Mouse (Mus musculus) liver, embryonic 16.5 days (tissue): ENCODE measurements around the gene Anxa4. TPM values are rescaled to one million over a fixed set of nuclear protein-coding genes. Genes with fewer than 3 reads are reported as not detected.

Experiments used
- ATAC-seq: fragments of 200-750 bp; cut with Nextera tagmentation; 2 replicates; pipeline ENCODE4 v1.8.0; 2017; ENCODE audit warnings: low read depth, mild to moderate bottlenecking, moderate number of reproducible peaks, moderate library complexity
- H3K27ac ChIP-seq: fragments of 300-500 bp; sonication (generic); 2 replicates; pipeline ENCODE4 v1.5.1; 2014; ENCODE audit warnings: mild to moderate bottlenecking, low read length
- H3K27me3 ChIP-seq: fragments of 300-500 bp; sonication (generic); 2 replicates; pipeline ENCODE4 v1.6.1; 2014; ENCODE audit warnings: low read depth, low read length, mixed read lengths; ENCODE audit not compliant: control insufficient read depth, insufficient read depth
- H3K36me3 ChIP-seq: fragments of 300-500 bp; sonication (generic); 2 replicates; pipeline ENCODE4 v1.6.1; 2014; ENCODE audit warnings: mild to moderate bottlenecking; ENCODE audit not compliant: control insufficient read depth, insufficient read depth
- H3K4me1 ChIP-seq: fragments of 300-500 bp; sonication (generic); 2 replicates; pipeline ENCODE4 v1.6.1; 2014; ENCODE audit warnings: low read depth, low read length, mixed read lengths; ENCODE audit not compliant: control insufficient read depth
- H3K4me2 ChIP-seq: fragments of 300-500 bp; sonication (generic); 2 replicates; pipeline ENCODE4 v1.6.1; 2014; ENCODE audit warnings: low read depth, low read length, mixed read lengths
- H3K4me3 ChIP-seq: fragments of 300-500 bp; sonication (generic); 2 replicates; pipeline ENCODE4 v1.5.1; 2014; ENCODE audit warnings: low read depth, mild to moderate bottlenecking, low read length
- H3K9ac ChIP-seq: fragments of 300-500 bp; sonication (generic); 2 replicates; pipeline ENCODE4 v1.6.1; 2014; ENCODE audit warnings: low read depth, low read length
- H3K9me3 ChIP-seq: fragments of 300-500 bp; sonication (generic); replicated peaks from 2 replicates; pipeline ENCODE4 v1.6.1; 2016; ENCODE audit warnings: low read length; ENCODE audit not compliant: control insufficient read depth
- WGBS: fragments of 180-500 bp; shearing (Covaris S2); extraction: QIAGEN DNeasy Blood & Tissue Kit; methylation state at CpG from one replicate; pipeline ENCODE4 v1.1.7; 2014; ENCODE audit not compliant: insufficient replicate concordance; 5-methylcytosine and 5-hydroxymethylcytosine counted together
- polyA plus RNA-seq: library from polyadenylated mRNA; unstranded; fragments of >200 nt; fragmentation: Nextera tagmentation; extraction: Ambion mirVana; gene quantifications from 2 replicates; pipeline ENCODE4 v1.2.1, GENCODE M21; 2015

The Anxa4 gene
- polyA plus RNA-seq, 1 experiment from 2014 or later: 45.5 TPM

DNA sequence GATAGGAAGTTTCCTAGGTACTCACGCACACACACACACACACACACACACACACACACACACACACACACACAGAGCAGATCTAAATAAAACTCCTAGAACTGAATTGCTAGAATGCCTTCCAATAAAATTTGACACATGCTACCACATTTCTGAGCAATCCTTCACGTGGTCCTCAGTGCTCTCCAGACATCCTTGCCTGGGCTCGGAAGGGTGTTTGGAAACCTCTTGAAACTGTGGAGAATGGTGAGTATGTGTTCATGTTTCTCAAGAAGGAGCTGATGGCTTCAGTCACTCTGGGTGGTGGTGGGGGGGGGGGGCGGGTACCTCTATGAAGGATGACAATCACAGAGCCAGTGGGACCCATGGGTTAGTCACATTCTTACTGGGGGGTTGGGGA lies 5.1 kb downstream of the Anxa4 start:
- no peak overlapping the region for H3K27ac ChIP-seq
- no peak overlapping the region for H3K4me2 ChIP-seq
- H3K9me3 ChIP-seq: no peaks in the 10 kb centered on the region
- WGBS: 68% methylated on average over 4 of the region's 4 CpGs
- ATAC-seq: no peak
- H3K9ac ChIP-seq: no peak overlapping the region
- H3K27me3 ChIP-seq: peaks cover 10% of the 10 kb centered on the region
- no peak overlapping the region for H3K4me3 ChIP-seq
- H3K4me1 ChIP-seq: peaks cover 4% of the 10 kb centered on the region; the same call in 1 of the 2 replicates
- H3K36me3 ChIP-seq: no peaks in the 10 kb centered on the region

DNA sequence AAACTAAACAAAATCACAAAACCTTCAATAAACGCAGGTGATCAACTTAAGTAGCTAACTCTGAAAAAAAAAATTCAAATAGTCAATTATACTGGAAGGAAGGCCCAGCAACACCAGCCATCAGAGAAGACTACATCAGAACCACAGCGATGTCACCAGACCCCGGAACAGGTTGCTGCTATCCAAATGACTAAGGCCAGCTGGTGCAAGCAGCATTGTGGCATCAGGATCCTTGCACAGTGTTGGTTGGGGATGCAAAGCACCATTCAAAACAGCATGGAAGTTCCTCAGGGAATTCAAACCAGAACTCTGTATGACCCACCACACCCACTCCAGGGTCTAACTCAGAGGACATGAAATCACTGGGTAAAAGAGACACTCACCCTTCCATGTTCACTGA lies 6.8 kb downstream of the Anxa4 start:
- 78% methylated on average over 3 of the region's 3 CpGs for WGBS
- Histone ChIP-seq H3K4me1 (peaks cover under 1% of the 10 kb centered on the region; the same call in 1 of the 2 replicates), H3K4me3 (no peak overlapping the region), H3K4me2 (no peak overlapping the region), H3K36me3 (no peaks in the 10 kb centered on the region), H3K9ac (no peak overlapping the region), H3K27me3 (peaks cover 1% of the 10 kb centered on the region; the same call in 1 of the 2 replicates), H3K9me3 (no peaks in the 10 kb centered on the region), H3K27ac (no peak overlapping the region)
- ATAC-seq: no peak

DNA sequence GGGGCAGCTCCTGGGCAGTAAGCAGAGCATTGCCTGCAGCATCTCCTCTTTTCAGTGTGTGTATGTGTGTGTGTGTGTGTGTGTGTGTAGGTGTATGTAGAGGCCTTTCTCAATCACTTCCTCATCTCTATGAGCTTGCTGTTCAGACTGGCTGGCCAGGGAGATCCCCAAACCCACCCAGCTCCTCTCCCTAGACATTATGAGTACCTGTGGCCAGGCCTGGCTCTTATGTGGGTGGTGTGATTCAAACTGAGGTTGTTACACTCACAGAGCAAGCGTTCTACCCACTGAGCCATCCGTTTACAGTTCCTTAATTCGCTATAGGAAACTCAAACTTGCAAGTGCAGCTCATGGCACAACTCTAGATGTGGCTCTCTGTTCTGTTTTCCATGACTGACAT lies 8.6 kb downstream of the Anxa4 start:
- no peak for ATAC-seq
- H3K4me1 ChIP-seq: peaks cover 2% of the 10 kb centered on the region; the same call in 1 of the 2 replicates
- WGBS: 62% methylated on average over 3 of the region's 3 CpGs
- H3K27me3 ChIP-seq: no peaks in the 10 kb centered on the region
- no peak overlapping the region for H3K4me3 ChIP-seq
- no peak overlapping the region for H3K4me2 ChIP-seq
- H3K36me3 ChIP-seq: no peaks in the 10 kb centered on the region
- H3K27ac ChIP-seq: no peak overlapping the region
- H3K9ac ChIP-seq: no peak overlapping the region
- no peaks in the 10 kb centered on the region for H3K9me3 ChIP-seq

DNA sequence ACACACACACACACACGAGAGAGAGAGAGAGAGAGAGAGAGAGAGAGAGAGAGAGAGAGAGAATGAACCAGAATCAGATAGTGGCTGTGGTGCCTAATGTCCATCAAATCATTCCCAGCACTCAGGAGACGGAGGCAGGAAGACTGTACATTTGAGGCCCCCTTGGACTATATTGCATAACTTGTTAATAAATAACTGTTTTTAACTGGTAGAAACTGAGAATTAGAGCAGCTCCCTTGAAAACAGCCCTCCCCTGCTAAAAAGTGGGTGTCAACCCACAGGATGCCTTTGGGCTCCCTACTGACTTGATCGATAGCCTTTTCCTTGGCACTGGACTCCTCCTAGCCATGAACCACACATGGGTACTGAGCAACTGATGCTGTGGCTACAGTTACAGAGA lies 11.0 kb downstream of the Anxa4 start:
- ATAC-seq: peak; percentile 75
- 56% methylated on average over 3 of the region's 3 CpGs for WGBS

DNA sequence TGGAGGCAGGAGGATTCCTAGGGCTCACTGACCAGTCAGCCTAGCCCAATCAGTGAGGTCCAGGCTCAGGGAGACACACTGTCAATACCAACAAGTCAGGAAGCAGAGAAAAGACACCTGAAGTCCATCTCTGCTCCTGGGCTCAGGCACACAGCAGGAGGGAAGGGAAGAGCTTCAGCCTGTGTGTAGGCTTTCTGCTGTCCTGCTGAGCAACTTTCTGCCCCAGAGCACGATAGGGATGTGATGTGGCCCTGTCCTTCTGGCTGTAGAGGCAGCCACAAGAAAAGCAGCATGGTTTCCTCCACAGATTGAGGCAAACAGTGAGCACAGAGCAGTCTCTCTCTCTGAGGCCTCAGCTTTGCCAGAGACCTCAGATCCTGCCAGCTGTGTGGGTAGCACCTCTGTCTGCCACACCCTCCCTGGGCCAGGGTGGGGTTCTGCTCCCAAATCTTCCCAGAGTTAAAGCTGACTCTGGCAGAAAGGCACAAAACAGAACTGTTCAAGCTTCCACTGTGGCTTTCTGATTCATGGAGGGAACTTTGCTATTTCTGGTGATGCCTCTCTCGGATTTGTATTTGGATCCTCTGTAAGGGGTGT lies 11.9 kb downstream of the Anxa4 start:
- H3K9me3 ChIP-seq: no peaks in the 10 kb centered on the region
- no peak overlapping the region for H3K9ac ChIP-seq
- WGBS: 41% methylated on average over 2 of the region's 2 CpGs
- H3K4me1 ChIP-seq: peaks cover 2% of the 10 kb centered on the region; the same call in 1 of the 2 replicates
- H3K4me2 ChIP-seq: no peak overlapping the region
- no peak overlapping the region for H3K27ac ChIP-seq
- ATAC-seq: no peak
- no peak overlapping the region for H3K4me3 ChIP-seq
- no peaks in the 10 kb centered on the region for H3K36me3 ChIP-seq
- no peaks in the 10 kb centered on the region for H3K27me3 ChIP-seq

More for the DNA sequence above, 11.0 kb downstream of the Anxa4 start:
- no peak overlapping the region for H3K27ac ChIP-seq
- H3K9ac ChIP-seq: no peak overlapping the region
- no peaks in the 10 kb centered on the region for H3K36me3 ChIP-seq
- no peaks in the 10 kb centered on the region for H3K9me3 ChIP-seq
- H3K4me1 ChIP-seq: peaks cover 2% of the 10 kb centered on the region; the same call in 1 of the 2 replicates
- no peak overlapping the region for H3K4me3 ChIP-seq
- H3K27me3 ChIP-seq: no peaks in the 10 kb centered on the region
- no peak overlapping the region for H3K4me2 ChIP-seq

DNA sequence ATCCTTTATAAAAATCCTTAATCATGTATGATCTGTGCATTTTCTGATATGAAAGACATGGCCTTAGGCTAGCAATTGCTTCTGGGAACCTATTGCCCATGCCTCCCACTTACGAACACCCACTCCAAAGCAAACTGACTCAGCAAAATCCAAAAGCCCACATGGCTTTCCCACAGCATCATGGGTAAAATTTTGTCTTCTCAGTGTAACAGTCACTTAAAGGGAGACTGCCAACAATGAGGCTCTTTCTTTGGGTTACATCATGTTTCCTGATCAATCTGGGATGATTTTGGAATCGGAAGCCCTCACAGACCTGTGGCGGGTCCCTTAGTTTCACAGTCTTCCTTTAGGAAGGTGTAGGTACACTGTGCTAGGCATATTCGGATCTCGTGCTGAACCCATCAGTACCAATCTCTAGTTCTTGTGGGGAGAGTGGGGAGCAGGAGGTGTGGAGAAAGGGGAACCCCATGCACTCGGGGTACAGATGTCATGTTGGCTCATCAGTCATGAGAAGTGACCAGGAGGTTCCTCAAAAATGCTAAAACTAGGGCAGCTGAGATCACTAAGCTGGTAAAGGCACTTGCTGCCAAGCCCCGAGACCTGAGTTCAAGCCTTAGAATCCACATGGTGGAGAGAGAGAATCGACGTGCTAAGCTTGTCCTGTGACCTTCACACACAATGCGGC lies 14.3 kb downstream of the Anxa4 start:
- no peak overlapping the region for H3K4me3 ChIP-seq
- no peak overlapping the region for H3K27ac ChIP-seq
- WGBS: 65% methylated on average over 10 of the region's 10 CpGs
- no peaks in the 10 kb centered on the region for H3K36me3 ChIP-seq
- H3K9ac ChIP-seq: no peak overlapping the region
- no peaks in the 10 kb centered on the region for H3K9me3 ChIP-seq
- H3K27me3 ChIP-seq: no peaks in the 10 kb centered on the region
- peaks cover 2% of the 10 kb centered on the region; the same call in 1 of the 2 replicates for H3K4me1 ChIP-seq
- ATAC-seq: no peak
- H3K4me2 ChIP-seq: no peak overlapping the region

DNA sequence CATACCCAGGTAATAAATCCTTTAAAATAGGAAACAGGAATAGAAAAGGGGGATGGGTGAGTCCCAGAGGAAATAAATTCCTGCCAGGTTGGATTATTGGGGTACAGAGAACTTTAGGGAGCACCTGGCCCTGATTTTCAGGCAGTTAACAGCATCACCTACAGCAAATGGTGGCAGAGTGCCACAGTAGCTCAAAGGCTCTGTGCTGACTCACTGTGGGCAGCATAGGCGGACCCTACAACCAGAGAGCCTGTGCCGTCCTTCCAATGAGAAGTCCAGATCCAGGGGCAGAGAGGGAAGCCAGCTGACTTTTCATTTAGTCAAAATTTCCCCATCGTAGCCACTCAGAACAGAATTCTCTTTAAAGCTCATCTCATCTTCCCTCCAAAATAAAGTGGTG lies 16.2 kb downstream of the Anxa4 start:
- no peaks in the 10 kb centered on the region for H3K27me3 ChIP-seq
- H3K9ac ChIP-seq: no peak overlapping the region
- WGBS: 37% methylated on average over 3 of the region's 3 CpGs
- H3K4me2 ChIP-seq: no peak overlapping the region
- no peak overlapping the region for H3K4me3 ChIP-seq
- H3K27ac ChIP-seq: no peak overlapping the region
- H3K36me3 ChIP-seq: no peaks in the 10 kb centered on the region
- ATAC-seq: no peak
- H3K4me1 ChIP-seq: peaks cover 2% of the 10 kb centered on the region; the same call in 1 of the 2 replicates
- no peaks in the 10 kb centered on the region for H3K9me3 ChIP-seq

DNA sequence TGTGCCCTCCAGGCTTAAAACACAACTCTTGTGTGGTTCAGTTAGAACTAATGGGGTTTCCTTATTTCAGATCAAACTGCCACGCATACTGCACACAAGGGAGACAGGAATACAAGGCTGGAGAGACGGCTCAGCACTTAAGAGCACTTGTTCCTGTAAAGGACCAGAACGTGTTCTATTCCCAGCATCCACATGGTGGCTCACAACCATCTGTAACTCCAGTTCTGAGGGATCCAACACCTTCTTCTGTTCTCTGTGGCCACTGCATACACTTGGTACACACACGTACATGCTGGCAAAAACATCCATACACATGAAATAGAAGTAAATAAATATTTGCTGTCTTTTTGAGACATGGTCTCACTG lies 16.7 kb downstream of the Anxa4 start:
- WGBS: 60% methylated on average over 4 of the region's 4 CpGs

DNA sequence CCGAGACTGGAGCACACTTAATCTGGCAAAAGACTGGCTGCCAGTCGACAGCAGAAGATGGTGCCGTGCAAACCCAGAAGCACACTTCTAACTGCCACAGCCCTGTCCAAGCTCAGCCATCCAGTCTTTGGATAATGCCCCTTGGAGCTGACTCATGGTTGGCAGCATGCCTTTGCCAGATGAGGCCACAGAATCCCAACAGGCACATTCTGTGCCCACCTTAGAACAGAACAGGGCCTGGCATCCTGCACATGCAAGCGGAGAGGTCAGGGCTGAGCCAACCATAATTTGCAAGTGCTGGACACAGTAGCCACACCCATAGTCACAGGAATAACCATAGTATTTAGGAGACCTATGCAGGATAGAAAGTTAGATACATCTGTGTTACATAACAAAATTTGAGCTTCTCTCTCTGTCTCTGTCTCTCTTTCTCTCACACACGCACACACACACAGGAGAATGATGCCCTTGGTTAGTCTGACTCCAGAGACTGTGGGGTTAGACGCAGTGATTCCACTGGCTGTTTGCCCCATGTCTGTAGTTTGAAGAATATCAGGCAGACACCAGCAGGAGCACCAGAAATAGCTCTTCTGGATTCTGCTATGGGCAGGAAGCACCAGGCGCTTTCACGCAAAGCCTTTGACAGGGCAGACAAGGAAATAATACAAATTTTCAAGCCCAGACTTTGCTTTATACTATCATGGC lies 17.2 kb downstream of the Anxa4 start:
- no peak for ATAC-seq
- H3K9ac ChIP-seq: no peak overlapping the region
- no peaks in the 10 kb centered on the region for H3K27me3 ChIP-seq
- WGBS: 70% methylated on average over 8 of the region's 8 CpGs
- H3K27ac ChIP-seq: no peak overlapping the region
- H3K4me3 ChIP-seq: no peak overlapping the region
- H3K9me3 ChIP-seq: no peaks in the 10 kb centered on the region
- no peaks in the 10 kb centered on the region for H3K36me3 ChIP-seq
- no peak overlapping the region for H3K4me2 ChIP-seq
- no peaks in the 10 kb centered on the region for H3K4me1 ChIP-seq

More for the DNA sequence above, 16.7 kb downstream of the Anxa4 start:
- Histone ChIP-seq H3K4me3 (no peak overlapping the region), H3K4me1 (peaks cover 2% of the 10 kb centered on the region; the same call in 1 of the 2 replicates), H3K27ac (no peak overlapping the region), H3K36me3 (no peaks in the 10 kb centered on the region), H3K9ac (no peak overlapping the region), H3K4me2 (no peak overlapping the region), H3K9me3 (no peaks in the 10 kb centered on the region), H3K27me3 (no peaks in the 10 kb centered on the region)
- ATAC-seq: no peak
